Mouse (Mus musculus) stomach, postnatal 0 days (tissue): ENCODE data around the gene Unc119b. TPM values are rescaled to one million over a fixed set of nuclear protein-coding genes. Genes with fewer than 3 reads are reported as not detected.

Experiments
- ATAC-seq: fragments of 200-750 bp; cut with Nextera tagmentation; 2 replicates; pipeline ENCODE4 v1.8.0; 2017; ENCODE audit not compliant: low FRiP score, low TSS enrichment
- DNase-seq: peaks from one replicate; pipeline ENCODE4 v3.0.0-alpha.2; 2016; ENCODE audit warnings: low spot score
- H3K27ac ChIP-seq: fragments of 300-500 bp; sonication (generic); replicated peaks from 2 replicates; pipeline ENCODE4 v1.5.1; 2014; ENCODE audit warnings: mild to moderate bottlenecking, control low read depth
- H3K27me3 ChIP-seq: fragments of 300-500 bp; sonication (generic); 2 replicates; pipeline ENCODE4 v1.6.1; 2014; ENCODE audit warnings: low read length; ENCODE audit not compliant: control insufficient read depth, insufficient read depth
- H3K36me3 ChIP-seq: fragments of 300-500 bp; sonication (generic); 2 replicates; pipeline ENCODE4 v1.6.1; 2014; ENCODE audit warnings: low read length, mixed read lengths; ENCODE audit not compliant: control insufficient read depth, insufficient read depth
- H3K4me1 ChIP-seq: fragments of 300-500 bp; sonication (generic); replicated peaks from 2 replicates; pipeline ENCODE4 v1.6.1; 2014; ENCODE audit warnings: antibody characterized with exemption; ENCODE audit not compliant: control insufficient read depth, insufficient read depth
- H3K4me2 ChIP-seq: fragments of 300-500 bp; sonication (generic); replicated peaks from 2 replicates; pipeline ENCODE4 v1.6.1; 2014; ENCODE audit warnings: low read depth, mild to moderate bottlenecking, control low read depth, moderate library complexity
- H3K4me3 ChIP-seq: fragments of 300-500 bp; sonication (generic); 2 replicates; pipeline ENCODE4 v1.5.1; 2014; ENCODE audit warnings: low read depth, low read length, control low read depth
- H3K9ac ChIP-seq: fragments of 300-500 bp; sonication (generic); 2 replicates; pipeline ENCODE4 v1.6.1; 2014; ENCODE audit warnings: mild to moderate bottlenecking, low read length, control low read depth, mixed read lengths
- H3K9me3 ChIP-seq: fragments of 300-500 bp; sonication (generic); 2 replicates; pipeline ENCODE4 v1.6.1; 2016; ENCODE audit warnings: low read length; ENCODE audit not compliant: control insufficient read depth
- CTCF ChIP-seq: IDR thresholded peaks from 2 replicates; pipeline ENCODE4 v1.5.1; 2016; ENCODE audit warnings: antibody characterized with exemption, low read depth, mild to moderate bottlenecking, moderate library complexity
- EP300 ChIP-seq: optimal IDR thresholded peaks from 2 replicates; pipeline ENCODE3; 2016; ENCODE audit warnings: antibody characterized with exemption
- WGBS: fragments of 180-500 bp; shearing (Covaris S2); extraction: QIAGEN DNeasy Blood & Tissue Kit; methylation state at CpG from one replicate; pipeline ENCODE4 v1.1.7; 2014; 5-methylcytosine and 5-hydroxymethylcytosine counted together
- polyA plus RNA-seq: library from polyadenylated mRNA; unstranded; fragments of >200 nt; fragmentation: Nextera tagmentation; extraction: Ambion mirVana; gene quantifications from 2 replicates; pipeline ENCODE4 v1.2.1, GENCODE M21; 2015

Gene Unc119b
- polyA plus RNA-seq, 1 experiment from 2014 or later: 12.9 TPM

- Histone ChIP-seq H3K9me3 (no peaks in the 10 kb centered on the region), H3K9ac (peak overlapping the region; percentile 96), H3K36me3 (no peaks in the 10 kb centered on the region), H3K4me1 (peaks cover 7% of the 10 kb centered on the region; the same call in 1 of the 2 replicates), H3K27ac (peak overlapping the region; percentile 97), H3K4me2 (peak overlapping the region; percentile 72), H3K27me3 (no peaks in the 10 kb centered on the region), H3K4me3 (peak overlapping the region; percentile 95)
- DNase-seq (no peak), ATAC-seq (no peak)
- TF ChIP-seq CTCF (no peak), EP300 (no peak)
- WGBS: 31% methylated on average over 7 of the region's 7 CpGs
Measured at GRCm38 (mm10) chr5:115156401-115156800, 21.6 kb upstream of the Unc119b start.

- DNase-seq: peak; percentile 82
- peak; percentile 49 for ATAC-seq
- 30% methylated on average over 5 of the region's 5 CpGs for WGBS
- H3K27ac ChIP-seq: peak overlapping the region; percentile 97
- H3K27me3 ChIP-seq: no peaks in the 10 kb centered on the region
- peaks cover 7% of the 10 kb centered on the region; the same call in 1 of the 2 replicates for H3K4me1 ChIP-seq
- TF ChIP-seq CTCF (no peak), EP300 (no peak)
- peaks cover 2% of the 10 kb centered on the region; the same call in 1 of the 2 replicates for H3K36me3 ChIP-seq
- peak overlapping the region; percentile 53; the same call in 1 of the 2 replicates for H3K9ac ChIP-seq
- peak overlapping the region; percentile 72 for H3K4me2 ChIP-seq
- H3K9me3 ChIP-seq: no peaks in the 10 kb centered on the region
- H3K4me3 ChIP-seq: peak overlapping the region; percentile 95
Measured at GRCm38 (mm10) chr5:115155831-115156230, 21.1 kb upstream of the Unc119b start.

GRCm38 (mm10) chr5:115155156-115155631 lies 20.4 kb upstream of the Unc119b start:
- H3K4me1 ChIP-seq: peaks cover 7% of the 10 kb centered on the region; the same call in 1 of the 2 replicates
- peak overlapping the region; percentile 19; the same call in 1 of the 2 replicates for H3K4me3 ChIP-seq
- H3K27me3 ChIP-seq: no peaks in the 10 kb centered on the region
- DNase-seq (peak; percentile 41), ATAC-seq (no peak)
- peak overlapping the region; percentile 97 for H3K27ac ChIP-seq
- H3K9me3 ChIP-seq: no peaks in the 10 kb centered on the region
- TF ChIP-seq EP300 (no peak), CTCF (no peak)
- peaks cover 5% of the 10 kb centered on the region; the same call in 1 of the 2 replicates for H3K36me3 ChIP-seq
- 21% methylated on average over 13 of the region's 13 CpGs for WGBS
- H3K4me2 ChIP-seq: peak overlapping the region; percentile 72
- peak overlapping the region; percentile 53 for H3K9ac ChIP-seq

GRCm38 (mm10) chr5:115152132-115152956 lies 17.6 kb upstream of the Unc119b start:
- DNase-seq (no peak), ATAC-seq (no peak)
- TF ChIP-seq EP300: no peak
- no peak for TF ChIP-seq CTCF
- Histone ChIP-seq H3K4me3 (no peak overlapping the region), H3K9ac (no peak overlapping the region), H3K36me3 (peaks cover 26% of the 10 kb centered on the region), H3K27ac (no peak overlapping the region; the same call in none of the 2 replicates), H3K9me3 (no peaks in the 10 kb centered on the region), H3K27me3 (no peaks in the 10 kb centered on the region), H3K4me2 (no peak overlapping the region), H3K4me1 (peaks cover 7% of the 10 kb centered on the region; the same call in 1 of the 2 replicates)
- 25% methylated on average over 8 of the region's 8 CpGs for WGBS

GRCm38 (mm10) chr5:115151457-115151856 lies 16.7 kb upstream of the Unc119b start:
- ATAC-seq (no peak), DNase-seq (no peak)
- Histone ChIP-seq H3K27ac (no peak overlapping the region), H3K9me3 (no peaks in the 10 kb centered on the region), H3K4me3 (no peak overlapping the region), H3K4me2 (no peak overlapping the region), H3K27me3 (no peaks in the 10 kb centered on the region), H3K9ac (no peak overlapping the region), H3K36me3 (peaks cover 27% of the 10 kb centered on the region), H3K4me1 (peaks cover 7% of the 10 kb centered on the region; the same call in 1 of the 2 replicates)
- 82% methylated on average over 13 of the region's 13 CpGs for WGBS
- TF ChIP-seq CTCF: no peak
- TF ChIP-seq EP300: no peak

GRCm38 (mm10) chr5:115150991-115151390 lies 16.2 kb upstream of the Unc119b start:
- H3K4me2 ChIP-seq: no peak overlapping the region
- peaks cover 27% of the 10 kb centered on the region for H3K36me3 ChIP-seq
- no peak overlapping the region for H3K9ac ChIP-seq
- ATAC-seq (no peak), DNase-seq (no peak)
- WGBS: 80% methylated on average over 5 of the region's 5 CpGs
- no peaks in the 10 kb centered on the region for H3K27me3 ChIP-seq
- H3K9me3 ChIP-seq: no peaks in the 10 kb centered on the region
- TF ChIP-seq EP300 (no peak), CTCF (no peak)
- H3K4me1 ChIP-seq: peaks cover 7% of the 10 kb centered on the region; the same call in 1 of the 2 replicates
- H3K4me3 ChIP-seq: no peak overlapping the region
- no peak overlapping the region for H3K27ac ChIP-seq
